Mouse (Mus musculus) cerebellum, postnatal 25 days (tissue): ENCODE measurements around the gene Zfp618.

ENCODE experiments used
- DNase-seq, 2 experiments: peaks; one replicate each; pipeline ENCODE4 v3.0.0; 2021; ENCODE audit warnings: mixed read lengths in 2 of 2

Gene Zfp618

DNA sequence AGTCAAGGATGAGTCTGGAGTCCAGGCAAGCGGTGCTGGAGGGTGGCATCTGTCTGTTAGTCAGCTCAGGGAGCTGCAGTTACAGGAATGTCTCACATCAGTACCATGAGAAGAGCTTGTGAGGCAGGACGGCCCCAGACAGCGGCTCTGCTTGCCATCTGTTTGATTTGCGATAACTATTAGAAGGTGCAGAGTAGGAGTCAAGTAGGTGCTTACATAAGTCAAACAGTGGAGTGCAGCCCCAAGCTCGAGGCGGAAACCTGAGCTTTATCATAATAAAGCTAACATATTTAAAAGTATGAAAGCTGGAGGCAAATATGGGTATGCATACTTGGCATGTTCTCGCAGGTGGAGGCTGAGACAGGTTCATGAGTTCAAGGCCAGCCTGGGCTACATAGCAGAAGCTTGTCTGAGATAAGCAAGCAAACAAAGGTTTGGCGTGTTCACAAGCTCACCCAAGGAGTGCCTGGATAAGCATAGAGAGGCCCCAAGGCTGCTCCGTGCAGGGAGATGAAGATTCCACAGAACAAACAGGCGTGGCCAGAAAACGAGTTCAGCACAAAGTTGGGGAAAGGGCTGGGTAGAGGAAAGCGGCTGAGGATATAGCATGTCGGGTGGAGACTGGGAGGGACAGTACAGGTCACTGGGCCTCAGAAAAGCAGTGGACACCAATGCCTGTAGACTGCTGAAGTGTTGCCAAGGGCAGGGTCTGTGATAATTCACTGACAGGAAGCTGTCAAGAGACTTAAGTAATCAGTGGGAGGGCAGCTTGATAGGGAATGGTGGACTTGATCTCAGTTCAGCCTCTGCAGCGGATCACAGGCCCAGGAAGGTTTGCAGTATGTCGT is 106.3 kb downstream of the Zfp618 start:
- DNase-seq: no peak

DNA sequence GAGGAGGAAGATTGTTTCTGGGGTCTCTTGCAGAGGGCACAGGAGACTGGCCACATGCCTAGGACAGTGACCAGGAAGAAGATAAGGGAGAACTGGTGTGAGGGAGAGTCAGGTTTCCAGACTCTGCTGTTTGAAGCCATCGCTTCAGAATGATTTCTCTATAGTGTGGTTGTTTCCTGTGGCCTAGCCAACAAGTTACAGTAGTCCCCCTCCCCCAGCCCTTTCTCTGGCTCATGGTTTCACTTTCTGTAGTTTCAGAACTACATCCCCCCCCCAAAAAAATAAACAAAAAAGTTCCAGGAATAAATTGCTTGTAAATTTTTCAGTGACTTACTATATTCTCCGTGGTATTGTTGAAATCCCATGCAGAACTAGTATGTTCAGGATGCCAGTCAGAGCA is 107.8 kb downstream of the Zfp618 start:
- no peak for DNase-seq

DNA sequence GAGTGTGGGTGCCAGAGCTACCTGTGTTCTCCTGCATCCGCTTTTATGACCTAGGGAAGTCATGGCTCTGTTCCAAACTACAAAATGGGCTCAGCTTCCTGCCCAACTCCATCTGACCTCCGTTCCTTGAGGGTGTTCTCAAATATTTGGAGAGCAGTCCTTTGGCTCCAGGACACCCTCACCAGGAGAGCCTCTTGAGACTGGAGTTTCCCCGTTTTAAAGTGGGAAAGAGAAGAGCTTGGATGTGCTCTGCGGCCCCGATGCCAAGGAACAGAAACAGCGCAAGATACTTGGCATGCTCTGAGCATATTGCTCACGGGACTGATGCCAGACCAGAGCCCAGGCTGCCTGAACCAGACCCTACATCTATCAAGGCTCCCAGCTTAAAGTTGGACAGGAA is 113.8 kb downstream of the Zfp618 start:
- peak; percentile 14 to 49 for DNase-seq

DNA sequence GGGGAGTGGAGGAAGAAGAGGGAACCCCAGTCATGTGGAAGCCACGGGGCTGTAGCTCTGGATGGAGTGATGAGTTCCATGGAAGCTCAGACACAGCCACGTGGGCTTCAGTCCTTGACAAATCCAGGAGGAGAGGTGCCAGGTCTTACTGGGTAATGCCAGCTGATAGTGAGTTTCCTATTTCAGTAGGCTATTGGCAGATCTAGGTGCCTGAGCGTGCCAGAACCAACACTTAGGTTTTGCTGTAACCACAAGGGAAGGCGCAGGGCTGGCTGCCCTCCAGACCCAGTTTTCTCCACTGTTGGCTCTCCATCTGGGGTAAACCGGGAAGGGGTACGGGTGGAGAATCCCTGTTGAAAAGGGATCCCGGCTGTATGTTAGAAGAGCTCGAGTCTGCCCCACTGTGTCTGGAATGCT is 119.1 kb downstream of the Zfp618 start:
- DNase-seq: peak; percentile 78 to 85

DNA sequence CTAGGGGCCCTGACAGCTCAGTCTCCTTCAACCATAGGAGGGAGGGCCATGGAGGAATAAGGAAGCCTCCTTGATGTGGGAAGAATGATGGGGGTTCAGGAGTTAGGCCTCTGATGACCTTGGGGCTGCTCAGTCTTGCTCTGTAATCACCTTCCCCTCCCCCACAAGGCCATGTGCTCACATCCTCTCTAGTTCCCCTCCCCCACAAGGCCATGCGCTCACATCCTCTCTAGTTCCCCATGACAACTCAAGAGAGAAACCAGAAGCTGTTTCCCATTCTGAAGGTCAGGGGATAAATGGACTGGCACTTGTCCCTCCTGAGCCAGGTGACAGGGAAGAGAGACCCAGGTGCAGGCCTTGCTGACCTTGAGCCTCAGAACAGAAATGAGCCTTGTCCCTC is 124.1 kb downstream of the Zfp618 start:
- DNase-seq: no peak

DNA sequence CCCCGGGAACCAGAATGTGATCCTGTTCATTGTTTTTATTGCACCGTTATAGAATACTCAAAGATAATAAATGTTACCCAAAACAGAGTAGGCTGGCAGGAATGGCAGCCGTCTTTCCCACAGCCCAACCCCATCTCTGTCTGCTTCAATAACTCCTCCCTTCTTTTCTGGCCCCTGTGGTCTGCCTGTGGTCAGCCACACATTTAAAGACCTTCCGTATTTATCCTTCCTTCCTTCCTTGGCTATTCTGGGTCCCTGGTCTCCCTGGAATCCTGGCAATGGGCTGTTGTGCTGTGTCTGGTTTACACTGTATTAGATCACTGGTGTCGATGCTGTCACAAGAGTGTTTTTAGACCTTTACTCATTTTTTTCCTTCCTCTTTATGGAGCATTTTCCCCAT is 125.8 kb downstream of the Zfp618 start:
- DNase-seq: no peak

DNA sequence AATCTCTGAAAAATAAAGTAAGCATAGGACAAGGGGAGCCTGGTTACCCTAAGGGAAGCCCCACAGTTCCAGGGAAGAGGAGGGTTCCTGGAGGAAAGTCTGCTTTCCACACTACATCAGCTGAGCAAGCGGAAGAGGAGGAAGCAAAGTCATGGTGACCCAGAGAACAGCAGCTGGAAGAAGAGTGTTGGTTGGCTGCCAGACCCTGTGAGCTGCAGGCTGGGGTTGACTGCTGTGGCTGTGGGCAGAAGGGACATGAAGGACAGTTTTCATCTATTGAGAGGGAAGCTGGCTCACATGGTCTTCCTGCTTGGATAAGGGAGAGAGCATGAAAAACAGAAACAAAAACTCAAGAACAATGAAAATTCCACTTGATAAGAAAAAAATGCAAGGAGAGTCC is 132.2 kb downstream of the Zfp618 start:
- DNase-seq: no peak

DNA sequence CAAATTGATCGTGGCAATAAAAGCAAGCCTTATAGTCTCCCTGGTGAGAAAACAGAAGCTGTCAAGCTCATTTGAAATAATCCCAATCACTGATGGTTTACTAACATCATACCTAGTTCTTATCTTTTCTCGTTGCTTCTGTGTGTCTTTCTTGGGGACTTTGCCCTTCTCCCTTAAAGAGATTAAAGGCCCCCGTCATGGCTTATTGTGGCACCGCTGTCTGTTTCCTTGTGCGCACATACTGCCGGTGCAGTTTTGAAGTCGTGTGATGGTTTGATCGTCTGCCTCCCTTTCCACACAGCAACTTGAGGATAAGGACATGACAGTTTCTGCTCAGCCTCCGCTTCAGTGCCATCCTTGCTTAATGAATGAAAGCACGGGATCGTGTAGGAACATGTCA is 135.1 kb downstream of the Zfp618 start:
- no peak for DNase-seq

DNA sequence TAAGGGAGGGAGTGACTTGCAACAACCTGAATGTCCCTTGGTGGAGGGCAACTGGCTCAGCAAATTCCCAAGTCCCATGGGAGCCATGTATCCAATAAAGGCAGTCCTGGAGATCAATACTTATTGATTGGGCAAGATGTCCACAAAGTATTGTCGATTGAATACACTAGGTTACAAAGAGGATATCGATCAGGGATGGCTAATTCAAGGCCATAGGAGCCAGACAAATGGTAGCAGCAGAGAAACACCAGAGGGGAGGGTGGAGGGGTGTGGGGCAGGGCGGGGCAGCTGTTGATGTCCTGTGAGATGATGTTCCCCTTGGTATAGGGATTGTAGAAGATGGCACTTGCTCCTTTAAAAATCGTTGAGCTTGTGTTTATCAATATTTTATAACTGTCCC is 136.7 kb downstream of the Zfp618 start:
- DNase-seq: no peak

DNA sequence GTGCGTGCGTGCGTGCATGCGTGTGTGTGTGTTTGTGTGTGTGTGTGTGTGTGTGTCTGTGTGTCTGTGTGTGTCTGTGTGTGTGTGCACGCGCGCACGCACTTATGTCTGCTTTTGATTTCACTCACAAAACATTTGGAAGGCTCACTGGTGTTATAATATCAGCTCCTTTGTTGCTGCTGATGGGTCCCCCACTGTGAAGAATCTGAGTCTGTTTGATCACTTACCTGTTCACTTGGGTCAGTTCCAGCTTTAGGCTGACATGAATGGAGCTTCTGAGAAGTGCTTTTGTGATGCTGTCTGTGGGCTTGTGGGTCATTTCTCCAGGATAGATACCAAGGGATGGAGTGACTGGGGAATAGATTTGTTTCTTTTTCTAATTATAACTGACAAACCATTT is 140.3 kb downstream of the Zfp618 start:
- DNase-seq: no peak

DNA sequence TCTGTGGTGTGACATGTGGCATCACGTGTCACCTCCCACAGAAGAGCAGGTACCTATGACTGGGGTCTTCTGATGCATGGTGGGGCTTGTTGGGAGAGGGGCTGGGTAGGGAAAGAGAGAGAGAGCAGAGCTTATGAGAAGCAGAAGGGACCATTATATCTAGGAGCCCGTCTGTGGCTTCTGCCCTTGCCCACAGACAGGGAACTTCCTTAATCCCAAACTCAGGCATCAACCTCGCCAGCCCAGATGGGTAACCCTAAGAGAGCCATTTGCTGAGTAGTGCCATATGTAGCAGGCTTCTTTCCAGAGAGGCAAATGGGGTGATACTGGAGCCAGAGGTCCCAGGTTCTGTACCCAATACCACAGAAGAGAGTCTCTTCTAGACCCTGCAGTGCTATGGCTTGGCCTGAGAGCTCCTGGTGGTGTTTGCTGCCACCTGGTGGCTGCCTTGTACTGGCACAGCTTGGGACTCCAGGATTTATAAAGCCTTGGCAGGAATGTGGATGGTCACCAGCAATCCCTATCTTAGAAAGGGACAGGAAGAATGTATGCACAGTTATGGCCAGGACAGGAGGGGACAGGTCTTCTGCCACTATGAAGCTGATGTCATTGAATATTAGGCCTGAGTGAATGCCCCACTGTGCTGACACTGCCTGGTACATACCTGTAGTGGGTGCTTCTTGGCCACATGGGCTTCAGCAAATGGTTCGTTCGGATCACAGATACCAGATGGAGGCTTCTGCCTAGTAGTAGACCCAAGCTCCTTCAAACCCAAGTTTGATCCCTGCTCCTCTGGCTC is 153.5 kb downstream of the Zfp618 start:
- DNase-seq: peak; percentile 85 to 90

DNA sequence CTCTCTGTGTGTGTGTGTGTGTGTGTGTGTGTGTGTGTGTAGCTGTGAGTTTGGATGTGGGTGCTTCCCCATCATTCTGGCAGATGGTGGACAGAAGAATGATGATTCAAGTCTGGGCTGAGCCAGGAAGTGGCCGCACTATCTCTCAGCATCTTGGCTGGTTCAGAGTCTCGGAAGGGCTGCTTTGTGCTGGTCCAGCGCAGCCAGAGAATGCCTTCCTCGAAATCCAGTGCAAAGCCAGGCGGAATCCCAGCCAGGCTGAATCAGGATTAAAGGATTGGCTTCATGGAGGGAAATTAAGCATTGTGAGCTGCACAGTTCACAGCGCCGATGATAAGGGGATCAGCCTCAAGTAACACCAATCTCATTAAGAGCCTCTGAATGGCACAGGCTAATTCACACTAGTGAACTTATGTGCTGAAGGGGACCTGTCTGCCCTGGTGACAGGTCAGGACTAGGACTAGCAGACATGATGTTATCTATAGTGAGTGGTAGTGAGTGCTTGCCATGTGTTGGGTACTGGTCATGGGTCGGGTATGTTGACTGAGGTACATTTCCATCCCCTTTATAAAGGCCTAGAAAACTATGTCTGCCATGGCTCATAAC is 159.6 kb downstream of the Zfp618 start:
- peak in 1 of 2 experiments; percentile 15 for DNase-seq

DNA sequence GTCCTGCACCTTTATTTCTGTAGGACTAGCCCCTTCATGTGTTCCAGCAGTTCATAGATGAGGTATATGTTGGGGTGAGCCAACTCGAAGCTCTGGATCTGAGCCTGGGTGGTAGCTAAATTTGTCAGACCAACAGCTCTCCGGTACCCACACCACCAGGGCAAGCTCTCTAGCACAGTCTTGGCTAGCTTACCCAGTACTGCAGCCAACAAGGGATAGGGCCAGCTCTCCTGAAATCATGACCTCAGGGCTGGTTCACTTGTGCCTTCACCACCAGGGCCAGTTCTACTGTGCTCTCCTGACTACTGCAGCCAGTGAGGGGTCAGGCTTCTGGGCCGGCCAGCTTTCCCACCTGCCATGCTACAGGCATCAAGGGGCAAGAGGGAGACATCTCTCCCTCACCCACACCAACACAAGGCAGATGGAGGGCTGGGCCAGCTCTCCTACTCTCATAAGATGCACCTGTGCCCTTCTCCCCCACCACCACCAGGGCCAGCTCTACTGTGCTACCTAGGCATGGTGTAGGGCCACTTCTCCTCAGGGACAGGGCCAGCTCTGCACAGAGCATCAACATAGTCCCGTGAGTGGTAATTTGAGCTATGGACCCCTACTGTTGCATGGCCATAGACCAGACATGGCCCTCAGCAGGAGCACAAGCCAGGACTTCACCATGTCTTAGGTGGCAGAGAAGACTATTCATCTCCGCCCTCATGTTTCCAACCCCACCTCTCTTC is 164.7 kb downstream of the Zfp618 start:
- peak; percentile 51 to 53 for DNase-seq

DNA sequence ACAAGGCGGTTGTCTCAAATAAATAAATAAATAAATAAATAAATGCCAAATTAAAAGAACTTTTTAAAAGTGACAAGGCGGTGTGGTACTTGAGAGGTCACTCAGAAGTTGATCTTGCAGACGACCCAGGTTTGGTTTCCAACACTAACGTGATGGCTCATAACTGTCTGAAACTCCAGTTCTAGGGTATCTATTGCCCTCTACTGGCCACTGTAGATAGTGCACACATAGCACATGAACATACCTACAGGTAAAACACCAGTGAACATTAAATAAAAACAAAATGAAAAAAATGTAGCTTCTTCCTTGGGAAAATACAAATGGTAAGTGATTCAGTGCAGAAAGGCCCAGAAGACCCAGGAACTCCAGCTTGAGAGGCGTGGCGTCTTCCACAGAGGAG is 181.9 kb downstream of the Zfp618 start:
- DNase-seq: no peak

DNA sequence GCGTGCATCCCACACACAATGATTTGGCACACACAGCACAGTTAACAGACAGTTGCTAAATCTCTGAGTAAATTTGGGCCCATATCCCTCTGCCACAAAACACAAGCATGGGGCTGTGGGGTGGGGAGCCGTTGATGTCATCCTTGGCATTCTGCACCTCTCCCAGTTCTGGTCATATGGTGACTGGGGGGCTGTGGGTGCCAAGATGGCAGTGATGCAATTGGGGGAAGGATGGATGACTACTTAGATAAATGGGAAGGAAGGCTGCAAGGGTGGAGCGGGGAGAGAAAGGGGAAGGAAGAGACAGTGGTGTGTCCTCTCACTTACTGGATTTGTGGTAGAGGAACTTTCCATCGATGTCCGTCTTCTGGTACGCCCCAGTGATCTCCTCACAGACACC is 185.8 kb downstream of the Zfp618 start:
- DNase-seq: no peak

DNA sequence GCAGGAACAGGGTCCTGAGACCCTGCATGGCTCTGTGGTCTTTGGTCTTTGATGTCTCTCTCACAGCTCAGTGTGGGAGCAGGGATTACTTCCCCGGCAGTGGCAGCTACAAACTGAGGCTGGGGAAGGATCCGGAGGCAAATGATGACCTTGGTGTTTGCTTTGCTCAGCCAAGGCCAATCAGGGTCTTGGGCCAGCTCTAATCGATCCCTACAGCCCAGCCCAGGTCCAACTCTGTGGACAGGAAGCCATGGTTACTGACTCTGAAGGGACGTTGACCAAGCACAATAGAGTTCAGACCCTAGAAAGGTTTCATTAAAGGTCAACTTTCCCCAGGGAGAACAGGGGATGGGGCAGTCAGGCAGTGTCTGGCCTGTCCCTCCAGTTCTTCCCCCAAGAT is 188.7 kb downstream of the Zfp618 start:
- DNase-seq: no peak

DNA sequence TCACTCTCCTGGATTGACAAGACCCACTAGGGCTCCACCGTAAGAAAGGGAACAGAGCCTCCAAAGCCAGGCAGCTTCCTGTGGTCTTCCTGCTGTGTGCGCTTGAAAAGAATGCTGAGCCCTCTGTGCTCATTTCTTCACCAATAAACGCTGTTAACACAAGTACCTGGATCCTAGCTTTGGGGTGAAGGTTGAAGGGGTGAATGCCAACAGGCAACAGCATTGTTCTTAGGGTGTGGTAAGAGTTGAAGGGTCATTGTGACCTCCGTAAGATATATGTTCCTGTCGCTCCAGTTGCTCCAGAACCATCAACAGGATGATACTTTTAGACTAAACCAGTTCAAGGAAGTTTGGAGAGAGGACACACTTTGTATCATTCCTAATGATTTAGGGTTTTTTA is 189.3 kb downstream of the Zfp618 start, which contains the start of gene Ambp:
TSS of gene Ambp (minus strand) at position 101 of the 400 bp plus-strand sequence.
- no peak for DNase-seq

DNA sequence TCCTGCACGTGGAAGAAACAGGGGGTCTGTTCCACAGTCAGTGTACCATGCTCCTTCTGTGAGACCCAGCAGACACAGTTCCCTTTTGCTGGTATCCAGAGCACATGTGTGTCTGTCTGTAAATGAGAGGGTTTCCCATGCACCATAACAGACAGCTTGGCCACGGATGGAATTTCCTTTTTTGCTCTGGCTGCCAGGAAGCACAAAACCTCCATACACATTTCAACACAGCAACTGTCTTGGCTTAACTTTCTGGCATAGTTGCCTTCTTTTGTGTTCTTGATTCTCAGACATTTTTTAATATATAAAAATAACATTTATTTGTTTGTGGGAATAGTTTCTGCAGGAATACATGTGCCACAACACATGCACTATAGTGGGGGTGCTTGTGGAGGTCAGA is 190.2 kb downstream of the Zfp618 start:
- DNase-seq: no peak

DNA sequence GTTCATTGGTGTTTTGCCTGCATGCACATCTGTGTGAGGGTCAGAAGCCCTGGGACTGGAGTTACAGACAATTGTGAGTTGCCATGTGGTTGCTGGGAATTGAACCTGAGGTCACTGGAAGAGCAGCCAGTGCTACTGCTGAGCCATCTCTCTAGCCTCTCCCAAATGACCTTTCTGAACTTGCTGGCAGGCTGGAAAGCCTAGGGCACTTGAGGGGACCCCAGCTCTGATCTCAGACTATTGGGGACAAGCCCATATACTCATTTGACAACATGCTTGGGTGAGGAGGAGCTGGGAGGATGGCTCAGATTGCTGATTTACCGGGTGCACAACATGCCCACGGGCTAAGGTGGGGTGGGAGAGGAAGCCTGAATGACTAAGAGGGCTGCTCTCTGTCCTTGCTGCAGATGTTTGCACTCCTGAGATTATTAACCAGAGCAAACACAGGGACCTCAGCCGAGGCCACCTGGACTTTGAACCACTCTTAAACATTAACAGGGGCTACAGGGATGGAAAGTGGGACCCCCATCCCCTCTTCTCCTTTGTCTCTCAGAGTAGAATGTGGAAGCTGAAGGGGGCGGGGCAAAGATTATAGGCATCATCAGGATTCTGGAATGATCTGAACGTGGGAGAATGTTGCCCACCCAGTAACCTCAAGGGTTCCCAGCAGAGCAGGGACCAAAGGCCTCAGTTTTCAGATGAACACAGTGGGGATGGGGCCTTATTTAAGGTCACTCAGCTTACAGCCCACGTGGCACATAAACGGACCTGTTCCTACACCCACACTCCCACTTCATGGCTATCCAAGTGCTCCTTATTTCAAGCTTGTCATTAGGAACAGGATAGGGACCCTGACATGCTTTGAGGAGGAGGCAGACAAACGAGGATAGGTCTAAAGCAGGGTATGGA is 191.6 kb downstream of the Zfp618 start:
- no peak for DNase-seq

DNA sequence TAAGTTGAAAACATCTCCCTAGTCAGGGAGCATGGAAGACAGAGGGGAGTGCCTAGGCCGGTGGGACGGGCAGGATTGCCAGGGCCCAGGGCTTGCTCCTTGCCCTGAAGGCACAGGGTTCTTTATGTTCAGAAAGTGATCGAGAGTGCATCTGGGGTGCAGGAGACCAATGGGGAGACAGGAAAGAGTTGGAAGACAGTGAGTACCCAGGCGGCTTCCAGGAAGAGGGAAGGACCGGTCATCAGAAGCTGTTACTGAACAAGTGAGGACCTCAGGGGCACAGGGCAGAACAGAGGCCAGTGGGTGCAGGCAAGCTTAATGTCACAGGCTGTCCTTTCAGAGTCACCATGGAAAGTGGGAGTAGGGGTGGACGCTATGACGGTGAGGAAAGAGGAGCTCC is 192.8 kb downstream of the Zfp618 start:
- no peak for DNase-seq

DNA sequence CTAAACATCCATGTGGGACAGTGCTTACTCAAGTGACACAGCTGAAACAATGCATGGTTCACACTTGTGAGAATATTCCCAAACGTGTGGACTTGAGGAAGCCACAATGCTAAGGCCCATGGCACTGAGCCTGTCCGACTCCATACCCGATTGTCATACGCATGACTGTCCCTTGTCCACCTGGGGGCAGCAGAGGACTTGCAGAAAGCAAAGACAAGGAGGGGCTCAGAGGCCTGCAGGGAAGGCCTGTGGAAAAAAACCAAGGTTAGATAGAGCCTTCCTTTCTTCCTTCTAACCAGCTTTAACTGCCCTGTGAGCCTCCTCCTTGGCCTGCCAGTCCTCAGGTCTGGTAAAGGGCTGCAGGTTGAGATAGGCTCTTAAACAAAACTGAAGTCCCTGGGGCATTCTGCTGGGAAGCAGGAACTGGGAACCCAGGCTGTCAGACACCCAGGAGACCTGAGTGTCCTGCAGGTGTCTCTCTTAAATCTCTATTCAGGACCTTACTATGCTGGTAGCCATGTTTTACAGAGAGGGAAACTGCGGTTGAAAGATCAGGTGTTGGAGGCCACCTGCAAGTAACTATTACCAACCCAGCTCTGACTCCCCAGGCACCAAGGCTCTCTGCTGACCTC is 193.7 kb downstream of the Zfp618 start:
- peak; percentile 74 to 87 for DNase-seq
